Mouse (Mus musculus) forebrain, embryonic 10.5 days (tissue): ENCODE results near the gene Chd1. TPM values are rescaled to one million over a fixed set of nuclear protein-coding genes. Genes with fewer than 3 reads are reported as not detected.

Experiments used
- DNase-seq: peaks from one replicate; pipeline ENCODE4 v3.0.0-alpha.2; 2017; ENCODE audit warnings: low spot score; ENCODE audit errors: extremely low spot score
- H3K27ac ChIP-seq: fragments of 300-500 bp; sonication (generic); 2 replicates; pipeline ENCODE4 v1.5.1; 2016; ENCODE audit warnings: mild to moderate bottlenecking
- H3K27me3 ChIP-seq: fragments of 300-500 bp; sonication (generic); 2 replicates; pipeline ENCODE4 v1.6.1; 2016; ENCODE audit warnings: mild to moderate bottlenecking; ENCODE audit not compliant: poor library complexity, severe bottlenecking
- H3K36me3 ChIP-seq: fragments of 300-500 bp; sonication (generic); replicated peaks from 2 replicates; pipeline ENCODE4 v1.6.1; 2016; ENCODE audit warnings: mild to moderate bottlenecking, moderate library complexity
- H3K4me1 ChIP-seq: fragments of 300-500 bp; sonication (generic); 2 replicates; pipeline ENCODE4 v1.6.1; 2016
- H3K4me3 ChIP-seq: fragments of 300-500 bp; sonication (generic); 2 replicates; pipeline ENCODE4 v1.5.1; 2016; ENCODE audit warnings: mild to moderate bottlenecking, moderate library complexity
- H3K9me3 ChIP-seq: fragments of 300-500 bp; sonication (generic); 2 replicates; pipeline ENCODE4 v1.6.1; 2016; ENCODE audit warnings: mild to moderate bottlenecking, moderate library complexity
- WGBS: fragments of 180-500 bp; shearing (Covaris S2); methylation state at CpG from one replicate; pipeline ENCODE4 v1.1.7; 2016; 5-methylcytosine and 5-hydroxymethylcytosine counted together
- polyA plus RNA-seq: library from polyadenylated mRNA; unstranded; fragments of >200 nt; fragmentation: Nextera tagmentation; extraction: Ambion mirVana; gene quantifications from 2 replicates; pipeline ENCODE4 v1.2.1, GENCODE M21; 2016

The Chd1 gene
- polyA plus RNA-seq, 1 experiment from 2014 or later: 33.0 TPM

- WGBS: 58% methylated on average over 15 of the region's 15 CpGs
- Histone ChIP-seq H3K27me3 (no peaks in the 10 kb centered on the region), H3K9me3 (no peaks in the 10 kb centered on the region), H3K4me3 (no peak overlapping the region), H3K27ac (no peak overlapping the region), H3K36me3 (peaks cover 26% of the 10 kb centered on the region), H3K4me1 (peaks cover 27% of the 10 kb centered on the region)
- no peak for DNase-seq
Observed at GRCm38 (mm10) chr17:15804008-15804812, 99.4 kb downstream of the Chd1 start.

GRCm38 (mm10) chr17:15807295-15807984 is 102.7 kb downstream of the Chd1 start:
- no peak overlapping the region for H3K27ac ChIP-seq
- no peak for DNase-seq
- no peaks in the 10 kb centered on the region for H3K27me3 ChIP-seq
- H3K4me1 ChIP-seq: peaks cover 48% of the 10 kb centered on the region
- no peak overlapping the region for H3K4me3 ChIP-seq
- peaks cover 29% of the 10 kb centered on the region for H3K36me3 ChIP-seq
- 92% methylated on average over 23 of the region's 23 CpGs for WGBS
- no peaks in the 10 kb centered on the region for H3K9me3 ChIP-seq

- Histone ChIP-seq H3K36me3 (peaks cover 34% of the 10 kb centered on the region), H3K4me3 (no peak overlapping the region), H3K27ac (peak overlapping the region; percentile 65; the same call in 1 of the 2 replicates), H3K9me3 (no peaks in the 10 kb centered on the region), H3K27me3 (no peaks in the 10 kb centered on the region), H3K4me1 (peaks cover 51% of the 10 kb centered on the region)
- DNase-seq: no peak
- 60% methylated on average over 4 of the region's 4 CpGs for WGBS
Observed at GRCm38 (mm10) chr17:15808015-15808414, 103.2 kb downstream of the Chd1 start.

- Histone ChIP-seq H3K9me3 (no peaks in the 10 kb centered on the region), H3K27ac (peak overlapping the region; percentile 65), H3K4me3 (no peak overlapping the region), H3K36me3 (peaks cover 36% of the 10 kb centered on the region), H3K27me3 (no peaks in the 10 kb centered on the region), H3K4me1 (peaks cover 51% of the 10 kb centered on the region)
- no peak for DNase-seq
- WGBS: 20% methylated on average over 10 of the region's 10 CpGs
Observed at GRCm38 (mm10) chr17:15808468-15809374, 104.0 kb downstream of the Chd1 start.

GRCm38 (mm10) chr17:15809949-15810348 is 105.2 kb downstream of the Chd1 start:
- H3K4me3 ChIP-seq: no peak overlapping the region
- H3K27me3 ChIP-seq: no peaks in the 10 kb centered on the region
- peaks cover 63% of the 10 kb centered on the region for H3K4me1 ChIP-seq
- H3K27ac ChIP-seq: no peak overlapping the region
- WGBS: 87% methylated on average over 2 of the region's 2 CpGs
- H3K36me3 ChIP-seq: peaks cover 36% of the 10 kb centered on the region
- no peaks in the 10 kb centered on the region for H3K9me3 ChIP-seq
- DNase-seq: no peak

GRCm38 (mm10) chr17:15812136-15812778 is 107.5 kb downstream of the Chd1 start:
- Histone ChIP-seq H3K27me3 (no peaks in the 10 kb centered on the region), H3K27ac (no peak overlapping the region), H3K4me3 (no peak overlapping the region), H3K9me3 (no peaks in the 10 kb centered on the region), H3K36me3 (peaks cover 34% of the 10 kb centered on the region), H3K4me1 (peaks cover 55% of the 10 kb centered on the region)
- WGBS: 90% methylated on average over 13 of the region's 13 CpGs
- no peak for DNase-seq

GRCm38 (mm10) chr17:15813658-15814212 is 109.0 kb downstream of the Chd1 start:
- peaks cover 40% of the 10 kb centered on the region for H3K4me1 ChIP-seq
- H3K36me3 ChIP-seq: peaks cover 40% of the 10 kb centered on the region
- H3K4me3 ChIP-seq: no peak overlapping the region
- no peaks in the 10 kb centered on the region for H3K27me3 ChIP-seq
- no peaks in the 10 kb centered on the region for H3K9me3 ChIP-seq
- no peak for DNase-seq
- H3K27ac ChIP-seq: no peak overlapping the region
- 81% methylated on average over 3 of the region's 3 CpGs for WGBS

- Histone ChIP-seq H3K9me3 (no peaks in the 10 kb centered on the region), H3K4me3 (no peak overlapping the region), H3K27me3 (no peaks in the 10 kb centered on the region), H3K27ac (no peak overlapping the region), H3K36me3 (peaks cover 56% of the 10 kb centered on the region), H3K4me1 (peaks cover 23% of the 10 kb centered on the region)
- DNase-seq: no peak
- WGBS: 91% methylated on average over 10 of the region's 10 CpGs
Observed at GRCm38 (mm10) chr17:15815312-15816018, 110.7 kb downstream of the Chd1 start.

GRCm38 (mm10) chr17:15816379-15817095 is 111.8 kb downstream of the Chd1 start:
- Histone ChIP-seq H3K27me3 (no peaks in the 10 kb centered on the region), H3K4me3 (no peak overlapping the region), H3K9me3 (no peaks in the 10 kb centered on the region), H3K27ac (no peak overlapping the region), H3K4me1 (peaks cover 25% of the 10 kb centered on the region), H3K36me3 (peaks cover 62% of the 10 kb centered on the region)
- DNase-seq: no peak
- 87% methylated on average over 11 of the region's 11 CpGs for WGBS

GRCm38 (mm10) chr17:15817096-15817450 is 112.3 kb downstream of the Chd1 start:
- H3K36me3 ChIP-seq: peaks cover 61% of the 10 kb centered on the region
- DNase-seq: no peak
- WGBS: 94% methylated on average over 5 of the region's 5 CpGs

GRCm38 (mm10) chr17:15817634-15818033 is 112.9 kb downstream of the Chd1 start:
- peaks cover 59% of the 10 kb centered on the region for H3K36me3 ChIP-seq
- H3K4me3 ChIP-seq: no peak overlapping the region
- H3K27me3 ChIP-seq: no peaks in the 10 kb centered on the region
- 98% methylated on average over 2 of the region's 2 CpGs for WGBS
- H3K4me1 ChIP-seq: peaks cover 23% of the 10 kb centered on the region
- H3K9me3 ChIP-seq: no peaks in the 10 kb centered on the region
- H3K27ac ChIP-seq: no peak overlapping the region
- DNase-seq: no peak

More at GRCm38 (mm10) chr17:15817096-15817450, 112.3 kb downstream of the Chd1 start:
- no peaks in the 10 kb centered on the region for H3K9me3 ChIP-seq
- H3K27me3 ChIP-seq: no peaks in the 10 kb centered on the region
- H3K4me3 ChIP-seq: no peak overlapping the region
- H3K4me1 ChIP-seq: peaks cover 24% of the 10 kb centered on the region
- no peak overlapping the region for H3K27ac ChIP-seq
